Mouse (Mus musculus) kidney, postnatal 10 days (tissue): ENCODE data around the gene Tcl1b3.
"Not testable (repeated sequence)": the region's sequence is repeated elsewhere in the genome, so short reads cannot be mapped to it uniquely, and the experiment has no call there.

ENCODE experiments used
- DNase-seq: peaks from one replicate; pipeline ENCODE4 v3.0.0; 2021; ENCODE audit warnings: mixed read lengths

Tcl1b3 gene

GRCm38 (mm10) chr12:105190743-105191142 is at the start of gene Tcl1b3:
Gene Tcl1b3 (plus strand): TSS chr12:105191043.
- DNase-seq = not testable (repeated sequence)

- no peak for DNase-seq
Observed at GRCm38 (mm10) chr12:105143096-105143495, 47.7 kb upstream of the Tcl1b3 start.

- not testable (repeated sequence) for DNase-seq
Observed at GRCm38 (mm10) chr12:105144928-105145327, 45.9 kb upstream of the Tcl1b3 start.

GRCm38 (mm10) chr12:105145714-105146113 is 45.1 kb upstream of the Tcl1b3 start, which contains the start of gene Tcl1b2:
Gene Tcl1b2 (plus strand): TSS chr12:105146014.
- no peak for DNase-seq

GRCm38 (mm10) chr12:105155286-105155685 is 35.6 kb upstream of the Tcl1b3 start:
- not testable (repeated sequence) for DNase-seq

GRCm38 (mm10) chr12:105158842-105159241 is 32.0 kb upstream of the Tcl1b3 start:
- DNase-seq = no peak

GRCm38 (mm10) chr12:105159390-105159789 is 31.5 kb upstream of the Tcl1b3 start, which contains the start of gene Tcl1b1:
Gene Tcl1b1 (plus strand): TSS chr12:105159690.
- DNase-seq = no peak

- no peak for DNase-seq
Observed at GRCm38 (mm10) chr12:105166734-105167133, 24.1 kb upstream of the Tcl1b3 start.

GRCm38 (mm10) chr12:105173366-105173765 is 17.5 kb upstream of the Tcl1b3 start:
- DNase-seq = no peak

GRCm38 (mm10) chr12:105174318-105174717 is 16.5 kb upstream of the Tcl1b3 start:
- DNase-seq = peak; percentile 75

GRCm38 (mm10) chr12:105176044-105176443 is 14.8 kb upstream of the Tcl1b3 start, which contains the start of gene Tcl1b5:
Gene Tcl1b5 (plus strand): TSS chr12:105176344.
- DNase-seq = not testable (repeated sequence)

GRCm38 (mm10) chr12:105181040-105181644 is 9.7 kb upstream of the Tcl1b3 start:
- DNase-seq = not testable (repeated sequence)

- DNase-seq = peak; percentile 19
Observed at GRCm38 (mm10) chr12:105188980-105189379, 1.9 kb upstream of the Tcl1b3 start.

- DNase-seq = not testable (repeated sequence)
Observed at GRCm38 (mm10) chr12:105199684-105200497, 9.0 kb downstream of the Tcl1b3 start.

GRCm38 (mm10) chr12:105201657-105202056 is 10.8 kb downstream of the Tcl1b3 start, which contains the start of gene Tcl1b4:
Gene Tcl1b4 (plus strand): TSS chr12:105201957.
- DNase-seq = not testable (repeated sequence)

- no peak for DNase-seq
Observed at GRCm38 (mm10) chr12:105207071-105207470, 16.2 kb downstream of the Tcl1b3 start.

GRCm38 (mm10) chr12:105208441-105208840 is 17.6 kb downstream of the Tcl1b3 start:
- DNase-seq = no peak

- DNase-seq = no peak
Observed at GRCm38 (mm10) chr12:105209231-105209630, 18.4 kb downstream of the Tcl1b3 start.

GRCm38 (mm10) chr12:105217101-105217760 is 26.4 kb downstream of the Tcl1b3 start:
- DNase-seq = no peak

GRCm38 (mm10) chr12:105222601-105223319 is 31.9 kb downstream of the Tcl1b3 start, which contains the start of gene Tcl1:
Gene Tcl1 (minus strand): TSS chr12:105222793.
- no peak for DNase-seq

- no peak for DNase-seq
Observed at GRCm38 (mm10) chr12:105224621-105225320, 33.9 kb downstream of the Tcl1b3 start.

GRCm38 (mm10) chr12:105234362-105234761 is 43.5 kb downstream of the Tcl1b3 start:
- no peak for DNase-seq
